Mouse (Mus musculus): Measurements from ENCODE around the gene Kcnh7. TPM values are rescaled to one million over a fixed set of nuclear protein-coding genes. Genes with fewer than 3 reads are reported as not detected.
"Not testable (repeated sequence)": the region's sequence is repeated elsewhere in the genome, so short reads cannot be mapped to it uniquely, and the experiment has no call there.

Gene Kcnh7
- polyA plus RNA-seq, 1 experiment: not detected

GRCm38 (mm10) chr2:62727732-62728131, 456.4 kb downstream of the Kcnh7 start:
- Histone ChIP-seq H3K27me3 (ENCODE audit: control insufficient read depth, insufficient read depth, low read length, poor library complexity, severe bottlenecking) (no peaks in the 10 kb centered on the region), H3K36me3 (ENCODE audit: control insufficient read depth, insufficient read depth, low read length, poor library complexity, severe bottlenecking) (no peaks in the 10 kb centered on the region), H3K9me3 (replicated peaks; ENCODE audit: control insufficient read depth, insufficient read depth, low read length, poor library complexity, severe bottlenecking) (no peaks in the 10 kb centered on the region), H3K4me1 (ENCODE audit: control insufficient read depth, insufficient read depth, low read length) (no peaks in the 10 kb centered on the region), H3K4me3 (ENCODE audit: low read depth, low read length) (no peak overlapping the region), H3K9ac (ENCODE audit: low read depth, poor library complexity, severe bottlenecking) (no peak overlapping the region), H3K27ac (ENCODE audit: insufficient read depth, low read length) (no peak overlapping the region)
- no peak for TF ChIP-seq EP300 (IDR thresholded peaks at IDR 0.05; ENCODE audit: insufficient read depth, low read depth, low read length)
- TF ChIP-seq CTCF (IDR thresholded peaks at IDR 0.05; ENCODE audit: low read depth, low read length): no peak
- TF ChIP-seq POLR2A (IDR thresholded peaks at IDR 0.05; ENCODE audit: insufficient read depth, low read length): no peak

GRCm38 (mm10) chr2:62725946-62726345, 458.1 kb downstream of the Kcnh7 start:
- Histone ChIP-seq H3K36me3 (ENCODE audit: control insufficient read depth, insufficient read depth, low read length, poor library complexity, severe bottlenecking) (no peaks in the 10 kb centered on the region), H3K4me1 (ENCODE audit: control insufficient read depth, insufficient read depth, low read length) (no peaks in the 10 kb centered on the region), H3K9ac (ENCODE audit: low read depth, poor library complexity, severe bottlenecking) (no peak overlapping the region), H3K27ac (ENCODE audit: insufficient read depth, low read length) (no peak overlapping the region), H3K4me3 (ENCODE audit: low read depth, low read length) (no peak overlapping the region), H3K9me3 (replicated peaks; ENCODE audit: control insufficient read depth, insufficient read depth, low read length, poor library complexity, severe bottlenecking) (no peaks in the 10 kb centered on the region), H3K27me3 (ENCODE audit: control insufficient read depth, insufficient read depth, low read length, poor library complexity, severe bottlenecking) (no peaks in the 10 kb centered on the region)
- no peak for TF ChIP-seq EP300 (IDR thresholded peaks at IDR 0.05; ENCODE audit: insufficient read depth, low read depth, low read length)
- no peak for TF ChIP-seq POLR2A (IDR thresholded peaks at IDR 0.05; ENCODE audit: insufficient read depth, low read length)
- no peak for TF ChIP-seq CTCF (IDR thresholded peaks at IDR 0.05; ENCODE audit: low read depth, low read length)

- H3K9me3 ChIP-seq (replicated peaks; ENCODE audit: control insufficient read depth, insufficient read depth, low read length, poor library complexity, severe bottlenecking): no peaks in the 10 kb centered on the region
- H3K4me3 ChIP-seq (ENCODE audit: low read depth, low read length): no peak overlapping the region
- TF ChIP-seq POLR2A (IDR thresholded peaks at IDR 0.05; ENCODE audit: insufficient read depth, low read length) (no peak), CTCF (IDR thresholded peaks at IDR 0.05; ENCODE audit: low read depth, low read length) (no peak), EP300 (IDR thresholded peaks at IDR 0.05; ENCODE audit: insufficient read depth, low read depth, low read length) (no peak)
- H3K9ac ChIP-seq (ENCODE audit: low read depth, poor library complexity, severe bottlenecking): no peak overlapping the region
- no peaks in the 10 kb centered on the region for H3K36me3 ChIP-seq (ENCODE audit: control insufficient read depth, insufficient read depth, low read length, poor library complexity, severe bottlenecking)
- H3K27ac ChIP-seq (ENCODE audit: insufficient read depth, low read length): no peak overlapping the region
- no peaks in the 10 kb centered on the region for H3K27me3 ChIP-seq (ENCODE audit: control insufficient read depth, insufficient read depth, low read length, poor library complexity, severe bottlenecking)
- H3K4me1 ChIP-seq (ENCODE audit: control insufficient read depth, insufficient read depth, low read length): no peaks in the 10 kb centered on the region
Observed at GRCm38 (mm10) chr2:62718411-62718810, 465.7 kb downstream of the Kcnh7 start.

- Histone ChIP-seq H3K4me3 (ENCODE audit: low read depth, low read length) (no peak overlapping the region), H3K27ac (ENCODE audit: insufficient read depth, low read length) (no peak overlapping the region), H3K27me3 (ENCODE audit: control insufficient read depth, insufficient read depth, low read length, poor library complexity, severe bottlenecking) (no peaks in the 10 kb centered on the region), H3K36me3 (ENCODE audit: control insufficient read depth, insufficient read depth, low read length, poor library complexity, severe bottlenecking) (no peaks in the 10 kb centered on the region), H3K9ac (ENCODE audit: low read depth, poor library complexity, severe bottlenecking) (no peak overlapping the region), H3K4me1 (ENCODE audit: control insufficient read depth, insufficient read depth, low read length) (no peaks in the 10 kb centered on the region), H3K9me3 (replicated peaks; ENCODE audit: control insufficient read depth, insufficient read depth, low read length, poor library complexity, severe bottlenecking) (no peaks in the 10 kb centered on the region)
- TF ChIP-seq EP300 (IDR thresholded peaks at IDR 0.05; ENCODE audit: insufficient read depth, low read depth, low read length) (no peak), POLR2A (IDR thresholded peaks at IDR 0.05; ENCODE audit: insufficient read depth, low read length) (no peak), CTCF (IDR thresholded peaks at IDR 0.05; ENCODE audit: low read depth, low read length) (no peak)
Observed at GRCm38 (mm10) chr2:62717270-62717669, 466.8 kb downstream of the Kcnh7 start.

GRCm38 (mm10) chr2:62715260-62715659, 468.8 kb downstream of the Kcnh7 start:
- Histone ChIP-seq H3K9me3 (replicated peaks; ENCODE audit: control insufficient read depth, insufficient read depth, low read length, poor library complexity, severe bottlenecking) (no peaks in the 10 kb centered on the region), H3K9ac (ENCODE audit: low read depth, poor library complexity, severe bottlenecking) (no peak overlapping the region), H3K27me3 (ENCODE audit: control insufficient read depth, insufficient read depth, low read length, poor library complexity, severe bottlenecking) (no peaks in the 10 kb centered on the region), H3K4me3 (ENCODE audit: low read depth, low read length) (no peak overlapping the region), H3K4me1 (ENCODE audit: control insufficient read depth, insufficient read depth, low read length) (no peaks in the 10 kb centered on the region), H3K36me3 (ENCODE audit: control insufficient read depth, insufficient read depth, low read length, poor library complexity, severe bottlenecking) (no peaks in the 10 kb centered on the region), H3K27ac (ENCODE audit: insufficient read depth, low read length) (no peak overlapping the region)
- TF ChIP-seq POLR2A (IDR thresholded peaks at IDR 0.05; ENCODE audit: insufficient read depth, low read length) (no peak), EP300 (IDR thresholded peaks at IDR 0.05; ENCODE audit: insufficient read depth, low read depth, low read length) (no peak), CTCF (IDR thresholded peaks at IDR 0.05; ENCODE audit: low read depth, low read length) (no peak)

- H3K9ac ChIP-seq (ENCODE audit: low read depth, poor library complexity, severe bottlenecking); H3K36me3 ChIP-seq (ENCODE audit: control insufficient read depth, insufficient read depth, low read length, poor library complexity, severe bottlenecking); H3K4me1 ChIP-seq (ENCODE audit: control insufficient read depth, insufficient read depth, low read length); H3K27ac ChIP-seq (ENCODE audit: insufficient read depth, low read length); H3K27me3 ChIP-seq (ENCODE audit: control insufficient read depth, insufficient read depth, low read length, poor library complexity, severe bottlenecking); H3K9me3 ChIP-seq (replicated peaks; ENCODE audit: control insufficient read depth, insufficient read depth, low read length, poor library complexity, severe bottlenecking); H3K4me3 ChIP-seq (ENCODE audit: low read depth, low read length): not testable (repeated sequence)
Observed at GRCm38 (mm10) chr2:62714362-62714761, 469.7 kb downstream of the Kcnh7 start.
